Comparison of ENCODE assay signal across 29 mouse cellular contexts in the genomic region with DNA sequence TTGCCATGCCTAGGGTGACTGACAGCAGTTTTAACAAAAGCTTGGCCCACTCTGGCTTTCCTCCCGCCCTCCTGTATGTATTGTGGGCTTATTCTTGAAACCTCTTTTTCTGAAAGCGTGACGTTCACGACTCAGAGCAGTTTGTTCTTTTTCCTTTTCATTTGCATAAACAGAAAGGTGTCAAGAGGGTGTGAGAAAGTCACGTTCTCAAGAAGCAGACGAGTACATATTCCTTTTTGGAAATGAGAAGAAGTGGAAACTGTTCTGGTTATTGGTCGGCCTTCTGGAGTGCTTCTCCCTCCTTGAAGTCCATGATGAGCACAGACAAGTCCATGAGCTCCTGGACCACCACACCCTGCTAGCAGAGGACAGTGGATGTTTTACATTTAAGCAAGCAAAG. TPM values are rescaled to one million over a fixed set of nuclear protein-coding genes. Genes with fewer than 3 reads are reported as not detected.
DNase-seq lines count a peak whose midpoint lies in the region; ATAC-seq and TF ChIP-seq lines count a peak whose summit lies in the region.
"Had no signal": no experiment of that assay in that cellular context is flagged by ENCODE, and none has a peak within 500 bp of the region (broad histone marks: within the 10 kb centered on the region; RNA-seq: fewer than 3 reads in every experiment).

No protein-coding gene starts in this region.

- no peak overlapping the region for H3K4me3 ChIP-seq in forebrain, postnatal 0 days (ENCODE audit: low read depth, low read length)
- H3K4me3 ChIP-seq in forebrain, embryonic 11.5 days (ENCODE audit: low read depth, low read length), result no peak overlapping the region
- H3K4me3 ChIP-seq: embryonic facial prominence, embryonic 10.5 days; embryonic facial prominence, embryonic 12.5 days; forebrain, embryonic 12.5 days had no signal

- no peaks in the 10 kb centered on the region for H3K9me3 ChIP-seq in forebrain, postnatal 0 days (ENCODE audit: low read length)
- no peaks in the 10 kb centered on the region for H3K9me3 ChIP-seq in forebrain, embryonic 11.5 days (ENCODE audit: control insufficient read depth, low read length)
- H3K9me3 ChIP-seq: embryonic facial prominence, embryonic 10.5 days; embryonic facial prominence, embryonic 12.5 days; forebrain, embryonic 12.5 days; G1E had no signal

- whole genome bisulfite sequencing in forebrain, postnatal 0 days, result 32% methylated on average over 7 of the region's 7 CpGs
- 62% methylated on average over 7 of the region's 7 CpGs for WGBS in forebrain, embryonic 11.5 days

- no peak overlapping the region for H3K9ac ChIP-seq in forebrain, postnatal 0 days
- no peak overlapping the region for H3K9ac ChIP-seq in forebrain, embryonic 11.5 days (ENCODE audit: low read length)
- H3K9ac ChIP-seq: embryonic facial prominence, embryonic 12.5 days; forebrain, embryonic 12.5 days had no signal

- no peak overlapping the region for H3K4me2 ChIP-seq in forebrain, postnatal 0 days (ENCODE audit: low read depth)
- no peak overlapping the region for H3K4me2 ChIP-seq in forebrain, embryonic 11.5 days (ENCODE audit: low read depth, low read length, severe bottlenecking)
- H3K4me2 ChIP-seq: embryonic facial prominence, embryonic 12.5 days; forebrain, embryonic 12.5 days had no signal

- no peak for DNase-seq in forebrain, postnatal 0 days
- DNase-seq in forebrain, embryonic 11.5 days (ENCODE audit: low spot score), result no peak
- DNase-seq in frontal cortex, adult 2 months (ENCODE audit: extremely low spot score in 1 of 2, low spot score in 1 of 2), result peak; percentile 5 to 34
- DNase-seq in frontal cortex, postnatal 14 days (ENCODE audit: low spot score in 2 of 2), result no peak
- peak; percentile 4 for DNase-seq in right cerebral cortex, adult 18-20 months
- DNase-seq in right cerebral cortex, adult 2 months (ENCODE audit: low spot score in 2 of 2), result no peak
- peak; percentile 44 for DNase-seq in brain, adult 2 months (ENCODE audit: low read depth, low spot score)
- DNase-seq in cerebellum, postnatal 25 days, result no peak
- DNase-seq: adrenal gland, adult 8-10 months; adrenal gland, postnatal 14 days; adrenal gland, postnatal 36 days; cerebellum, adult 11 months; cerebellum, adult 18-20 months; cerebellum, adult 8-10 months; cerebellum, adult 9-11 months; cerebellum, postnatal 14 days had no signal

- no peak for TF ChIP-seq CTCF in forebrain, postnatal 0 days (IDR thresholded peaks at IDR 0.05; ENCODE audit: low read depth)

- H3K27ac ChIP-seq in forebrain, postnatal 0 days (ENCODE audit: low read depth, low read length), result no peak overlapping the region
- H3K27ac ChIP-seq in forebrain, embryonic 11.5 days (ENCODE audit: low read depth, low read length), result no peak overlapping the region
- H3K27ac ChIP-seq: embryonic facial prominence, embryonic 10.5 days; embryonic facial prominence, embryonic 12.5 days; forebrain, embryonic 12.5 days had no signal

- H3K4me1 ChIP-seq in forebrain, postnatal 0 days (ENCODE audit: insufficient read depth), result no peaks in the 10 kb centered on the region
- H3K4me1 ChIP-seq in forebrain, embryonic 11.5 days (replicated peaks; ENCODE audit: control insufficient read depth, insufficient read depth, low read length), result no peaks in the 10 kb centered on the region
- H3K4me1 ChIP-seq: embryonic facial prominence, embryonic 10.5 days; embryonic facial prominence, embryonic 12.5 days had no signal

- ATAC-seq in forebrain, postnatal 0 days, result peak; percentile 25; the same call in 1 of the 2 replicates
- no peak for ATAC-seq in forebrain, embryonic 11.5 days (replicated peaks; ENCODE audit: low FRiP score)
- ATAC-seq: activated CD4-positive, CD25-positive, alpha-beta regulatory T cell, adult 4 months; forebrain, embryonic 14.5 days; Patski had no signal

- H3K36me3 ChIP-seq in forebrain, postnatal 0 days (ENCODE audit: insufficient read depth), result no peaks in the 10 kb centered on the region
- no peaks in the 10 kb centered on the region for H3K36me3 ChIP-seq in forebrain, embryonic 11.5 days (ENCODE audit: control insufficient read depth, insufficient read depth, low read length)
- H3K36me3 ChIP-seq: embryonic facial prominence, embryonic 10.5 days; embryonic facial prominence, embryonic 12.5 days; forebrain, embryonic 12.5 days; G1E had no signal

- H3K27me3 ChIP-seq in forebrain, postnatal 0 days (ENCODE audit: insufficient read depth, low read length), result no peaks in the 10 kb centered on the region
- H3K27me3 ChIP-seq in forebrain, embryonic 11.5 days (ENCODE audit: control insufficient read depth, insufficient read depth, low read length), result no peaks in the 10 kb centered on the region
- H3K27me3 ChIP-seq: embryonic facial prominence, embryonic 12.5 days; forebrain, embryonic 12.5 days had no signal

RNA-seq across cellular contexts. Expression of gene Gm21905, which starts 9.3 kb away (rescaled TPM):
- total RNA-seq in forebrain, postnatal 0 days (2014; rRNA removed), result not detected in 2 replicates
- polyA plus RNA-seq in forebrain, postnatal 0 days (2015; fragmentation: Nextera tagmentation; extraction: Ambion mirVana), result not detected in 2 replicates
- polyA plus RNA-seq in forebrain, embryonic 11.5 days (2014; fragmentation: Nextera tagmentation; extraction: Ambion mirVana), result not detected in 2 replicates
- polyA plus RNA-seq in frontal cortex, adult 2 months (2012; rRNA removed), result not detected in 2 replicates
- total RNA-seq: adrenal gland, adult 18-20 months; adrenal gland, adult 8-10 months; adrenal gland, postnatal 14 days; adrenal gland, postnatal 36 days; G1E; gastrocnemius, adult 18-20 months had no signal
- polyA plus RNA-seq: activated CD4-positive, CD25-positive, alpha-beta regulatory T cell, adult 4 months; brain, embryonic 14.5 days; C2C12; cortical plate, adult 2 months; embryonic facial prominence, embryonic 10.5 days; embryonic facial prominence, embryonic 12.5 days; embryonic facial prominence, embryonic 14.5 days; forebrain, embryonic 12.5 days; forebrain, embryonic 14.5 days; G1E; Patski had no signal

RNA-seq across cellular contexts. Expression of gene Gm5108, which starts 14.0 kb away (rescaled TPM):
- not detected in 2 replicates for total RNA-seq in forebrain, postnatal 0 days (2014; rRNA removed)
- polyA plus RNA-seq in forebrain, postnatal 0 days (2015; fragmentation: Nextera tagmentation; extraction: Ambion mirVana), result not detected in 2 replicates
- polyA plus RNA-seq in forebrain, embryonic 11.5 days (2014; fragmentation: Nextera tagmentation; extraction: Ambion mirVana), result not detected in 2 replicates
- polyA plus RNA-seq in frontal cortex, adult 2 months (2012; rRNA removed), result not detected in 2 replicates
- total RNA-seq: adrenal gland, adult 18-20 months; adrenal gland, adult 8-10 months; adrenal gland, postnatal 14 days; adrenal gland, postnatal 36 days; G1E; gastrocnemius, adult 18-20 months had no signal
- polyA plus RNA-seq: activated CD4-positive, CD25-positive, alpha-beta regulatory T cell, adult 4 months; brain, embryonic 14.5 days; C2C12; cortical plate, adult 2 months; embryonic facial prominence, embryonic 10.5 days; embryonic facial prominence, embryonic 12.5 days; embryonic facial prominence, embryonic 14.5 days; forebrain, embryonic 12.5 days; forebrain, embryonic 14.5 days; G1E; Patski had no signal

Comparison
In these comparisons a context has a peak if more than half of its experiments do, and no peak if none do; other contexts are left out.
1. DNase-seq: peak in frontal cortex, adult 2 months (2 of 2), right cerebral cortex, adult 18-20 months (single experiment) and brain, adult 2 months (single experiment); none in forebrain, postnatal 0 days (single experiment), forebrain, embryonic 11.5 days (single experiment), frontal cortex, postnatal 14 days (0 of 2), right cerebral cortex, adult 2 months (0 of 2) and cerebellum, postnatal 25 days (0 of 2).